Mouse (Mus musculus) embryo, embryonic 11.5 days (tissue): ENCODE results near the gene Arhgef7.
"Not testable (repeated sequence)": the region's sequence is repeated elsewhere in the genome, so short reads cannot be mapped to it uniquely, and the experiment has no call there.

Experiments used
- DNase-seq: peaks from one replicate; pipeline ENCODE4 v3.0.0-alpha.2; 2012; ENCODE audit warnings: low read depth, low spot score

Arhgef7 gene

GRCm38 (mm10) chr8:11834200-11834599 is 106.7 kb downstream of the Arhgef7 start:
- DNase-seq, result no peak

GRCm38 (mm10) chr8:11834691-11835090 is 107.2 kb downstream of the Arhgef7 start:
- DNase-seq, result no peak

- no peak for DNase-seq
Measured at GRCm38 (mm10) chr8:11840174-11840573, 112.7 kb downstream of the Arhgef7 start, which contains the start of gene Tex29. Gene Tex29 (plus strand): TSS chr8:11840474.

DNA sequence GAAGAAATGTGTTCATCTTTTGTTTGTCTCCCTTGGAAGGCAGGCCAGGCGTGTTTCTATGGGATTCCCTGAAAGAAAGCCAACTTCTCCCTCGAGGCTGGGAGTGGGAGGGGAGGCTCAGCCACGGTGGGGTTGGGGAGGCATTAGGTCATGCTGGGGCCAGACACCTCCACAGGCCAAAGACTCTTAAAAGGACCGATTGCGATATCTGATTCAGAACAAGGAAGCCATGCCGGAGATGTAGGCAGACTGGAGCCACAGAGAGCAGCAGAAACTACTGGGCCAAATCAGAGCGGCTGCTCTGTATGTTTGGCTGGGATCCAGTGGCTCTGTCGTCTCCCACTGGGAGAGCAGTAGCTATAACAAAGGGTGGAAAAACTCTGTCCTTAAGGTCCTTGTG is 114.0 kb downstream of the Arhgef7 start:
- no peak for DNase-seq

- DNase-seq, result no peak
Measured at GRCm38 (mm10) chr8:11842757-11843156, 115.2 kb downstream of the Arhgef7 start.

GRCm38 (mm10) chr8:11843677-11844315 is 116.3 kb downstream of the Arhgef7 start:
- no peak for DNase-seq

- no peak for DNase-seq
Measured at GRCm38 (mm10) chr8:11844316-11844685, 116.8 kb downstream of the Arhgef7 start.

- no peak for DNase-seq
Measured at GRCm38 (mm10) chr8:11846807-11847206, 119.3 kb downstream of the Arhgef7 start.

- DNase-seq, result no peak
Measured at GRCm38 (mm10) chr8:11867832-11868231, 140.3 kb downstream of the Arhgef7 start.

GRCm38 (mm10) chr8:11874227-11874626 is 146.7 kb downstream of the Arhgef7 start:
- DNase-seq, result not testable (repeated sequence)

- DNase-seq, result no peak
Measured at GRCm38 (mm10) chr8:11884646-11885045, 157.1 kb downstream of the Arhgef7 start.
